Mouse (Mus musculus): ENCODE data around the gene Nav2. TPM values are rescaled to one million over a fixed set of nuclear protein-coding genes. Genes with fewer than 3 reads are reported as not detected.

Nav2 gene
- 4.4 and 5.9 TPM in 2 replicates for polyA plus RNA-seq (2012; rRNA removed)

- WGBS, result 57% methylated on average over 8 of the region's 8 CpGs
- no peak for DNase-seq (ENCODE audit: low read depth, low spot score)
Measured at GRCm38 (mm10) chr7:48908521-48909341, at the start of gene Nav2. Nav2 (plus strand) TSS chr7:48908716.

DNA sequence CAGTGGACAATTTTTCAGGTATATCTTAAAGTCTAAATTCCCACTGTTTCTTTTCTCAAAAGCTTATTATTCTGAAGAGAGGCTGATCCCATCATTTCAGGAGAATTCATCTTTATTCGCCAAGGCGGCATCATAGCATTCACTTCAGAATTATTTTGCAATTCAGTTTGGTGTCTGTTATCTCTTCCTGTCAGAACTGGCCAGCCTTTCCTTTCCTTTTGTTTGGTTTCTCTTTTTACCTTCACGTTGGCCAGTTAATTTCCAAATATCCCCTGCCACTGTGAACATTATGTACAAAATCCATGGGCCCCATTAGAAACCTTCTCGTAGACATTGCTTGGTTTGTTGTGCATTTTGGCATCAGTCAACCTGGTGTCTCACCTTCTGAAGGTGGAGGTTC is 49.2 kb upstream of the Nav2 start:
- 81% methylated on average over 4 of the region's 4 CpGs for WGBS
- DNase-seq (ENCODE audit: low read depth, low spot score), result no peak

GRCm38 (mm10) chr7:48860948-48861347 is 47.6 kb upstream of the Nav2 start:
- no peak for DNase-seq (ENCODE audit: low read depth, low spot score)
- 9% methylated on average over 1 of the region's 1 CpGs for WGBS

DNA sequence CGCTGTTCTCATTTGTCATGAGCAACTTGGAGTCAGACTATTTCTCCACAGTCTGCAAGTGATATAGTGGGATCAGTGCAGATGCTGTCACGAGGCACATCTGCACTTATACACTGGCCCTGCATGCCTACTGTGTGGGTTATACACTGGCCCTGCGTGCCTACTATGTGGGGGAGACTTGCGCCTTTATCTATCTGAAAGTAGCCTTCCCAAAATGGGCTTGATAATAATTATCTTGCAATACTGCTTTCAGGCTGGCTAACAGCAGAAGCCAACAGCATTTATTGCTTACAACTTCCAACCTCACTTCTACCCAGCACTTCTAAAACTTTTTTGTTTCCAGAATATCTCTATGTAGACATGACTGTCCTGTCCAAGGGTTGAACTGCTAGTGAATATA is 46.7 kb upstream of the Nav2 start:
- no peak for DNase-seq (ENCODE audit: low read depth, low spot score)
- 95% methylated on average over 4 of the region's 4 CpGs for WGBS

GRCm38 (mm10) chr7:48864199-48864598 is 44.3 kb upstream of the Nav2 start:
- no peak for DNase-seq (ENCODE audit: low read depth, low spot score)

- no peak for DNase-seq (ENCODE audit: low read depth, low spot score)
- 75% methylated on average over 9 of the region's 9 CpGs for WGBS
Measured at GRCm38 (mm10) chr7:48864671-48865458, 43.7 kb upstream of the Nav2 start.

GRCm38 (mm10) chr7:48867576-48867975 is 40.9 kb upstream of the Nav2 start:
- 85% methylated on average over 18 of the region's 18 CpGs for WGBS
- no peak for DNase-seq (ENCODE audit: low read depth, low spot score)

DNA sequence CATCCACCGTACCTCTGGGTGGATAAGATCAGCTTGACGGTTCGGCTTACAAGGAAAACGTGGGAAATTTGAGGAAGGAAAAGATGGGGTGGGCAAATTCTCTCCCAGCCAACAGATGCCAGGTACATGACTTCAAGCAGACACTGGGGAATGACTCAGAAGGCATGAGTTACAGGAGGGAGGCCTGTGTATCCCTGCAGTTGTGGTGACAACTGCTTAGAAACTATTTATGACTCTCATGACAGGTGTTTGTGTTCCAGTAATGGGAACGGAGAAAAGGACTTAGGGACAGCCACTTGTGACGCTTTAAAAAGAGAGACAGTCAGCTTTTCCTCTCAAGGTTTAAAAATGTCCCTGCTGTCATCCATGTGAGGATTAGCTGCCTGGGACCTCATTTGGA is 38.4 kb upstream of the Nav2 start:
- 83% methylated on average over 6 of the region's 6 CpGs for WGBS
- DNase-seq (ENCODE audit: low read depth, low spot score), result no peak

DNA sequence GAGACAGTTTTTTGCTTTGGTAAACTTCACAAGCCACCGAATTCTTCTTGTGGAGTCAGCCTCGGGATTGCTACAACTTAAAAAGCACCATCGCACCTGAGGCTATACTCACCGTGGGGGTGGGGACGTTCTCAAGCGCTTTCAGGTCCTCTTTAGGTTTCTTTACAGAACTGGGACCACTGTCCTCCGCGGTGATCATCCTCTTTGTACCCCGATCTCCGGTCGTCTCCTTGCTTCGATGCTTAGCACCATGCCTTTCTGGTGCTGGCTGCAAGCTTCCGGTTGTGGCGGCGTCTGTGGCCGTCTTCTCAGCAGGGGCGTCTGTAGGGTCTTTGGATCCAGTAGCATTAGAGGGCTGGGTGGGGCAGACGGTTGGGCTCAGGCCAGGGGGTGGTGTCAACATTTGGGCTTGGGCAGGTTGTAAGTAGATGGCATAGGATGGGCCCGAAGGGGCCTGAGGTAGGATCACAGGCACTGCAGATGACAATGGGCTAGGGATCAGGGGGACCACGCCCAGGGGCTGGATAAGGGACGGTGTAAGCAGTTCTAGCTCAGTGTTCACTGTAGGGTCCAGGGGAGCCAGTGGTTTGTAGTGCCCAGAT is 37.8 kb upstream of the Nav2 start:
- no peak for DNase-seq (ENCODE audit: low read depth, low spot score)
- 91% methylated on average over 21 of the region's 21 CpGs for WGBS

- 79% methylated on average over 11 of the region's 11 CpGs for WGBS
- DNase-seq (ENCODE audit: low read depth, low spot score), result no peak
Measured at GRCm38 (mm10) chr7:48871292-48871691, 37.2 kb upstream of the Nav2 start.

GRCm38 (mm10) chr7:48875096-48875495 is 33.4 kb upstream of the Nav2 start:
- 91% methylated on average over 14 of the region's 14 CpGs for WGBS

GRCm38 (mm10) chr7:48876526-48876925 is 32.0 kb upstream of the Nav2 start:
- DNase-seq (ENCODE audit: low read depth, low spot score), result peak; percentile 42
- 52% methylated on average over 4 of the region's 4 CpGs for WGBS

More at GRCm38 (mm10) chr7:48875096-48875495, 33.4 kb upstream of the Nav2 start:
- no peak for DNase-seq (ENCODE audit: low read depth, low spot score)

DNA sequence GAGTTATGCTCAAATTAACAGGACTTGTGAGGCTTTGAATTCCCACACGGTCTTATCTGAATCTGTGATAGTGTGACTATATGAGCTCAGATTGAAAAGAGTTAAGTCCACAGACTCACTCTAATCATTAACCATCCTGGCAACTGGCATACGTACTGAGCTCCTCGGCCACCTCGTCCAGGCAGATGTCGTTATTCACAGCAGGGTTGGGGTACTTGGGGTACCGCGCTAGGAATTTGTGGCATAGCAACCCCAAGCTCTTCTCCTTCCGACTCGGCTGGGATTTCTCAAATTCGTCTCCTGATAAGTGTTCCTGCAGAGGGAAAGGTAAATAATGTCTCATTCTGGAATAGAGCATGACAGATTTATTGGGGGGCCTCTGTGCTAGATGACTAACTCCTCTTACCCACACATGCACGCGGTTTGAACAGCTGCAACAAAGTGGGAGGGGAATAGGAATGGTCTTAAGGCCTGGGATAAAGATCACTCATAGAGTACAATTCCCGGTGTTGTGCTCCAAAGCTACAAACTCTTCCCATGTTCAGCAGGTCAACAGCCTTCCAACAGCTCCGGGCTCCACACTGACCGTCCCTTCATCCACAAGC is 30.6 kb upstream of the Nav2 start:
- 28% methylated on average over 15 of the region's 15 CpGs for WGBS
- DNase-seq (ENCODE audit: low read depth, low spot score), result no peak

- 36% methylated on average over 3 of the region's 3 CpGs for WGBS
- DNase-seq (ENCODE audit: low read depth, low spot score), result no peak
Measured at GRCm38 (mm10) chr7:48879574-48879973, 28.9 kb upstream of the Nav2 start.

- under 1% methylated on average over 77 of the region's 77 CpGs for WGBS
- peak; percentile 95 for DNase-seq (ENCODE audit: low read depth, low spot score)
Measured at GRCm38 (mm10) chr7:48880591-48881481, 27.7 kb upstream of the Nav2 start.

GRCm38 (mm10) chr7:48881486-48881885 is 27.0 kb upstream of the Nav2 start, which contains the start of gene E2f8:
E2f8 (minus strand) TSS chr7:48881596.
- WGBS, result under 1% methylated on average over 37 of the region's 41 CpGs
- no peak for DNase-seq (ENCODE audit: low read depth, low spot score)

DNA sequence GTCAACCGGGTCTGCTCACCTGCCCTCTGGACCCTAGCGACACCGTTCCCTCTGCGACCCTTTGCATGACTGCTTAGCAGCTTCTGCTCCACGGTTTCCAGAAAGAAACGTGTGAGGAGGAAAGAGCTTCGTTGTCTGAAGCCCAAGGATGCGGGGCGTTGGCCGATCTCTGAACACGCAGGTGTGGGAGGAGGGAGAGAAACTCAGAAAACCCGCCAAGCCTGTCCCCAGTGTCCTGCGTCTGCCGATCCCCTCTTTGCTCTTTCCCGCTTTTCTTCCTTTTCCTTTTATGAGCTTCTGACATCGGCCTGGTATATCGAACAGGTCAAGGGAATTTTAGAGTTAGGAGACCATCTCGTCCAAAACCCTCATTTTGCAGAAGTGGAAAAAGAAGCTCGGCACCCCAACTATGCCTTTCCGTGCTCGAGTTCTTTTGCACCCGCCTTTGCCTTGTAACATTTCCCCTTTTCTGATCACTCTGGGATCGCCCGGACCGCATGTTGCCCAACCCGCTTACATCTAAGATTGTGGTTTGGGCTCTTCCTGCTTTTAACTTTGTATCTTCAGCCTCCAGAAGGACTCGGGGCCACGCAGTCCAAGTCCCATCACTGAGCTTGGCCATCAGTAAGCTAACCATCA is 26.4 kb upstream of the Nav2 start:
- under 1% methylated on average over 28 of the region's 28 CpGs for WGBS
- no peak for DNase-seq (ENCODE audit: low read depth, low spot score)

DNA sequence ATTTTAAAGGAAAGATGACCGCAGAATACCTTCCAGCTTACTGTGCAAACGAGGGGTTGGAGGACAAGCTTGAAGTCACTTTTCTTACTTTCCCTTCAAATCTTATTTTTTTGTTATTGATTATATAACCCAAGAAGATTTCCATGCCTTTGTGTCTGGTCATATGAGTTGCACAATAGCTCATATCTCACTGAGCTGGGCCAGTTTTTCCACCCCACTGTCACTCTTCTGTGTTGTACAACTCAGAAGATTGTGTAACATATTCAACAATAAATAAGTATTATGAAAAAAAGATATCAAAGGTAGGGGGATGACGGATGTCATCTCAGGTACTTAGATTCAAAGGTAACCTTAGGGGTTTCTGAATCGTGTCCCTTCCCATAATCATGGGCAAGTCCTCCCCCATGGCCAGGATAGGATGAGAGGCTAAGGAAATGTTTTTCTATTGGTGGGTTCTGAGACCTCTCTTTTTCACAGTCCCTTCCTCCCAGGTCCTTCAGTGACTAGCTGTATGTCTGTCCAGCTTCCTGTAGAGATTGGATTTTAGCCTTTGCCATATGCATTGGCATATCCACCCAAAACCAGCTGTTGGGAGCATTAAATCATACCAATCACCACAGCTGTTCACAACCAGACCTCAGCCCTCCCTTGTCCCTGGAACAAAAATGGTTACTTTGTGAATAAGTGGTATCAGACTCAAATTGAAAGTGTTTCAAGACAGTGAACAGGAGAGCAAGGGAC is 24.8 kb upstream of the Nav2 start:
- WGBS, result 90% methylated on average over 4 of the region's 4 CpGs
- no peak for DNase-seq (ENCODE audit: low read depth, low spot score)

Measured in large intestine, adult 2 months (tissue).